Mouse (Mus musculus) heart, postnatal 10 days (tissue): ENCODE data around the gene Srr. TPM values are rescaled to one million over a fixed set of nuclear protein-coding genes. Genes with fewer than 3 reads are reported as not detected.

Experiments
- DNase-seq, 2 experiments: peaks; one replicate each; pipeline ENCODE4 v3.0.0; 2021
- intact Hi-C: fragments of 180-260 bp; cut with DNase I; formaldehyde crosslinking; loops from one replicate; pipeline ENCODE4 v1.15.1; 2025
- microRNA-seq, 2 experiments: library from miRNA; unstranded; fragments of <30 nt; microRNA quantifications; one replicate each; pipeline ENCODE4 v1.2.0; 2022
- total RNA-seq, 2 experiments: library from RNA; stranded (reverse); gene quantifications; 2 replicates each; pipeline ENCODE4 v1.2.3; 2021

Srr gene
- total RNA-seq, 2 experiments from 2014 or later: 33.2 to 34.5 TPM

- DNase-seq: peak; percentile 85 to 89
- intact Hi-C loops: no loop called here
These were observed 59.1 kb downstream of the Srr start for GRCm38 (mm10) chr11:74866640-74867039.

- intact Hi-C loops: no loop called here
- DNase-seq: no peak
These were observed 60.5 kb downstream of the Srr start for GRCm38 (mm10) chr11:74865252-74865651.

- no peak for DNase-seq
- intact Hi-C loops: no loop called here
These were observed 61.3 kb downstream of the Srr start for GRCm38 (mm10) chr11:74864421-74864820.

GRCm38 (mm10) chr11:74863471-74863870 lies 62.3 kb downstream of the Srr start:
- DNase-seq: peak; percentile 58 to 65
- intact Hi-C loops: no loop called here

- intact Hi-C loops: no loop called here
- no peak for DNase-seq
These were observed 63.6 kb downstream of the Srr start for GRCm38 (mm10) chr11:74862129-74862528.

- intact Hi-C loops: no loop called here
- no peak for DNase-seq
These were observed 68.0 kb downstream of the Srr start for GRCm38 (mm10) chr11:74857756-74858155.

Small RNAs within 50 kb of the gene (microRNA-seq; reads per million reads assigned to microRNA genes)
- gene Mir6926: 0.24 to 1.0 reads per million in 2 experiments

Other genes with a start within 250 kb of the Srr start
- 100 to 1,000 TPM; 236 to 281 TPM for gene Pafah1b1, start 201.3 kb downstream of the Srr start, total RNA-seq
- gene Mettl16, start 155.1 kb downstream of the Srr start, total RNA-seq: 10 to 100 TPM in 1 of 2 experiments, 1 to 10 TPM in 1; 9.9 to 14.7 TPM
- gene Mnt, start 95.0 kb downstream of the Srr start, total RNA-seq: 10 to 100 TPM; 12.1 to 14.6 TPM
- 10 to 100 TPM; 12.2 to 12.9 TPM for gene Sgsm2, start 28.9 kb downstream of the Srr start, total RNA-seq
- gene Tsr1, start 27.9 kb downstream of the Srr start, total RNA-seq: 10 to 100 TPM; 17.1 to 20.1 TPM
- 10 to 100 TPM; 24.1 to 25.3 TPM for gene Smg6, start 125 bp downstream of the Srr start, total RNA-seq
- gene Hic1, start 243.6 kb upstream of the Srr start, total RNA-seq: 10 to 100 TPM; 36.3 to 48.5 TPM